Mouse (Mus musculus): ENCODE measurements around the gene Slc45a3. TPM values are rescaled to one million over a fixed set of nuclear protein-coding genes. Genes with fewer than 3 reads are reported as not detected.
A peak's percentile ranks its signal among the peaks of the same experiment; 100 is the strongest.

Gene Slc45a3
- 5.6 and 5.7 TPM in 2 replicates for polyA plus RNA-seq (2012; rRNA removed)

DNA sequence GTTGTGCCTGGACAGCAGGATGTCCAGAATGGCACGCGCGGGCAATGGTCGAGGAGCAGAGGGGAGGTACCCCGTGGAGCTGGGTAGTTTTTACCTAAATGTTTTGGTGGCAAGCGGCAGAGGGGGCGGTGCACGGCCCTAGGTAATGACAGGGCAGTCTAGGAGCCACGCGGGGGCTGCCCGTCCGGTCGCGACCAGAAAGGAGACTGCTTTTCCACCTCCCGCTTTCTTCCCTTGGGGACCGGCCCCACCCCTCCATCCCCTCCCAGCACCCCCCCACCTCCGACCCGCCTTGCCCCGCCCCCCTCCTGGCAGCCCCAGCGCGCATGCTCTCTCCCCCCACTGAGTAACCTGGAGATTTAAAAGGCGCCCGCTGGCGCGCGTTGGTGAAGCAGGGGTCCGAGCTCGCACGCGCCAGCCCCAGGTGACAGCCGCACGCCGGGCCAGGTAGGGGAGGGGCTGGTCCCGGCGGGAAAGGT lies at the start of gene Slc45a3:
Slc45a3 (plus strand) TSS at position 362 of the 479 bp plus-strand sequence.
- DNase-seq (ENCODE audit: low spot score), result peak; percentile 35

DNA sequence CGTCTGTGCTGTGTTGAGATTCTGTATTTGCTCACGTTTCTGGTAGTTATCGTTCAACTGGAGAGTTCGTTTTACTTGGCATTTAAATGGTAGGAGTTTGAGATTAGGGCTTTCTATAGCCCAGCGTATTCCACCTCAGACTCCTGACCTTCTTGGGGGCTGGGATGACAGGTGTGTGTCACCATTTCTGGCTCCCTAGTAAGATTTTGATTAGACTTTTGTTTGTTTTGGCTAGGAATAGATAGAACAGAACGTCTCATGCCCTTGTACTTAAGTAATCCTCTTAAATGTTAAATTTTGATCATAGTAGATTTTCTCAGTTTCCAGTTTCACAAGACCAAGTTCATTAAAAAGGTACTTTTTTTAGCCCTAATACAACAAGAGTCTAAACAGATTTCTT lies 45.1 kb upstream of the Slc45a3 start:
- no peak for DNase-seq (ENCODE audit: low spot score)

GRCm38 (mm10) chr1:131919052-131919451 lies 43.7 kb upstream of the Slc45a3 start:
- no peak for DNase-seq (ENCODE audit: low spot score)

DNA sequence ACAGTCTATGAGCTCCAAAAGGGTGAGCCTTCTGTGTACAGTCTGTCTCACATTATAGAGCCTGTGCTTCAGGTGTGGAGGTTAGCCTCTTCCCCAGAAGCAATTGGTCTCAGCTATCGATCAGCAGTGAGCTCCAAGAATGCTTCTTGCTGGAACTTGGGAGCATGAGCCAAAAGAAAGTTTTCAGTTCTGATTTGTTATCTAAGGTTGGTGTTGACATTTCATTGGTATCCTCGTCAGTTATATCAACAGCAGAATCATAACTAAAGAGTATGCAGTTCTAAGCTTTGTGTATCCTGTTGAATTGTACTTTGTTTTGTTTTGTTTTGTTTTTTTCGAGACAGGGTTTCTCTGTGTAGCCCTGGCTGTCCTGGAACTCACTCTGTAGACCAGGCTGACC lies 40.7 kb upstream of the Slc45a3 start:
- DNase-seq (ENCODE audit: low spot score), result no peak

DNA sequence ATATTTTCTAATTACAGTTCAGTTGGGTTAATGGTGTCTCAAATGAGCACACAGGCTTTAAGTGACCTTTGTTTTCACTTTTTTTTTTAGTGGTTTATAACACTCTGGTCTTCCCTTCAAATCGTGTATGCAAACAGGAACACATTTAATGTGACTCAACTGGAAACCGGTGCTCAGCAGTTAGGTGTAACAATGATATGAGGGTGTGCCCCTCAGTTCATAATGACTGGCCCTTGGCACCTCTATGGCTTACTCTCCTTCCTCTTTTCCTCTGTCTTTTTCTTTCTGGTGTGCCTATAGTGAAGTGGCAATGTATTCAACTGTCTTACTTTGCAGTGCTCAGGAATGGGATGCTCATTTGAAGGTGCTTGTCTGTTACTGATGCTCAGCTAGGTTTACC lies 29.3 kb upstream of the Slc45a3 start:
- DNase-seq (ENCODE audit: low spot score), result no peak

GRCm38 (mm10) chr1:131937659-131938305 lies 25.0 kb upstream of the Slc45a3 start:
- DNase-seq (ENCODE audit: low spot score), result no peak

DNA sequence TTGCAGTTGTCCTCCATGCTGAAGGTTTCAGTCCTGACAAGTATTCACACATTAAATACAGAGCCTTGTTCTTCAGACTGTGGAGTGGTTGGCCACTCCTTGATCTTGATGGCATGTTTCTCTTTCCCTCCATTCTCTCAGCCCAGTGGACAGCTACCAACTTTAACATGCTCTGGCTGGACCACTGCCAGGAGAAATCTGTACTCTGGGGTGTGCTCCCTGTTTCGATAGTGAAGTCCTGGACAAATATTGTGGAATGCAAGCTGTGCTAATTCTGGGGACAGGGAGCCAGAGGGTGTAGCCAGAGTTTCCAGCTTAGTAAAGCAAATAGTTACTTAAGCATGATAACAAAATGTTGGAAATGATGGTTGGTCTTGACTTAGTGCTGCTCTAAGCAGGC lies 24.0 kb upstream of the Slc45a3 start:
- DNase-seq (ENCODE audit: low spot score), result no peak

DNA sequence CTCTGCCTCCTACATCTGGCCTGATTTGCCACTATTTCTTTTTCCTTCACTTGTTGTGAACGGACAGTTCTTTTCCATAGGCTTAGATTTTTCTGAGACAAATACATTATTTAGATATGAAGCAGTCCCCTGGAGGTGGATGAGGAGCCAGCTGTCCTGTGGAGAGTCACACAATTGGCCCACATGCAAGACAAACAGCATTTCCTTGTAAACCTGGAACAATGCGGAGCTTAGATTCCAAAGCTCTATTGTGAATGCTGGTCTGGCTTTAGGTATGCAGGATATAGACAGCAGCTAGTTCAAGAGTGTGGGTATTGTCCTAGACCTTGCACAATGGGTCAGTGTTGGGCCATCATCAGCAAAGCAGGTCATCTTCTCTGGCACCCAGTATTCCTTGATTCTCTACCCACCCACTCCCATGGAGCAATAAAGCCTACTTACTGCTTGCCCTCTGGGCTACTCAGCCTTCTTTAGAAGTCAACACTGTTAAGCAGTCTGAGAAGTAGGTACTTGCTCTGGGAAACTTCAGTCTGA lies 22.0 kb upstream of the Slc45a3 start:
- no peak for DNase-seq (ENCODE audit: low spot score)

DNA sequence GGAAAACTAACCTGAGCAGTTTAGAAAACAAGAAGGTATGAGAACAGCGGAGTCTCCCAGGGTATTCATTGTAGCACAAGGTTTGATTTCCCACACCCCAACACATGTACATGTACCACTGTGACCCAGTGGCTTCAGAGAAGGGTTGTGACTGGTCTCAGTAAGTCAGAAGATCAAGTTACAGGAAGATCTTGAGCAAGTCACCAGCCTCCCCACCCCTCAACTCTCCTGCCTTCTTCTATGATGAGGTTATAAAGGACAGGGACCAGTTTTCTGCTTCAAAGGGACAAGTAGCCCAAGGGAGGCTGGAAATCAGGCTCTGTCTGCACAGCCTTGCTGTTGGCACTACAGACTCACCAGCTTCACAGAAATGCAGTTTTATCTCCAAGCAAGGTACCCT lies 21.3 kb upstream of the Slc45a3 start:
- no peak for DNase-seq (ENCODE audit: low spot score)

GRCm38 (mm10) chr1:131942621-131943590 lies 19.9 kb upstream of the Slc45a3 start:
- no peak for DNase-seq (ENCODE audit: low spot score)

- DNase-seq (ENCODE audit: low spot score), result no peak
Observed at GRCm38 (mm10) chr1:131945674-131946440, 16.9 kb upstream of the Slc45a3 start.

- no peak for DNase-seq (ENCODE audit: low spot score)
Observed at GRCm38 (mm10) chr1:131946462-131947215, 16.1 kb upstream of the Slc45a3 start.

- no peak for DNase-seq (ENCODE audit: low spot score)
Observed at GRCm38 (mm10) chr1:131947997-131948525, 14.7 kb upstream of the Slc45a3 start.

DNA sequence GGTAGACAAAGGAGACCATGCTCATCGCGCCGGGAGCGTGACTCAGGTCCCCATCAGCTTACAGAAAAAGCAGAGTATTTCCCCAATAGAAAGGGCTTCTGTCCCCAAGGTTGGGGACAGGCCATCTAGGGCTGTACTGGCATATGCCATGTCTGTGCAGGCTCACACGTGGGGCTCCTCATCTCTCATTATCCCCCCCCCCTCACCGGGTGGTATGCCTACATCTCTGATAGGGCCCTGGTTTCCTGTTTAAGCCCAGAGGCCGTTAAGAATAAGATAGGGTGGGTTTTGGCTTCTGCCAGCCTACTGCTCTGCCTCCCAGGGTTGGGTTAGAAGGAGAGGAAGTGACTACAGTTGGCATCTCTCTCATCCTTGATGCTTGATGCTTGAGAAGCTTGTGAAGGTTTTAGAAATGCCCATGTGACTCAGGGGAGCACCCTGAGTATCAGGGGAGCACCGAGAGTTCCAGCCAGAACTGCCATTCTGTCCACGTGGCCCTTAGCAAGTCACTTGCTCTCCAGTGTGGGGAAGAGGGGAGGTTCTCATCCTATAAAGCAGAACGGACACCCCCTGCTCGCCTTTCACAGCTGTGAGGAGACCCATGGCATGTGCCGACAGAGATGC lies 8.4 kb upstream of the Slc45a3 start:
- DNase-seq (ENCODE audit: low spot score), result no peak

- DNase-seq (ENCODE audit: low spot score), result no peak
Observed at GRCm38 (mm10) chr1:131955131-131955757, 7.5 kb upstream of the Slc45a3 start.

- DNase-seq (ENCODE audit: low spot score), result no peak
Observed at GRCm38 (mm10) chr1:131957416-131957815, 5.4 kb upstream of the Slc45a3 start.

GRCm38 (mm10) chr1:131961004-131961403 lies 1.8 kb upstream of the Slc45a3 start:
- no peak for DNase-seq (ENCODE audit: low spot score)

- DNase-seq (ENCODE audit: low spot score), result peak; percentile 41
Observed at GRCm38 (mm10) chr1:131963085-131963951, 551 bp downstream of the Slc45a3 start.

GRCm38 (mm10) chr1:131964100-131964499 lies 1.3 kb downstream of the Slc45a3 start:
- DNase-seq (ENCODE audit: low spot score), result no peak

Measured in urinary bladder, adult 2 months (tissue).